Mouse (Mus musculus) heart, adult 10 weeks (tissue): ENCODE data around the gene Gsk3a. TPM values are rescaled to one million over a fixed set of nuclear protein-coding genes. Genes with fewer than 3 reads are reported as not detected.

ENCODE experiments used
- polyA plus RNA-seq: library from polyadenylated mRNA; stranded (reverse); fragments of 350-450 nt; fragmentation: Illumina TruSeq; extraction: RNeasy Lipid Tissue Mini Kit (QIAGEN cat#74804); gene quantifications from one replicate; pipeline ENCODE4 v1.2.3, GENCODE M21; 2014; ENCODE audit warnings: low read depth, low replicate concordance

Gsk3a gene
- 67.0 TPM for polyA plus RNA-seq

DNA sequence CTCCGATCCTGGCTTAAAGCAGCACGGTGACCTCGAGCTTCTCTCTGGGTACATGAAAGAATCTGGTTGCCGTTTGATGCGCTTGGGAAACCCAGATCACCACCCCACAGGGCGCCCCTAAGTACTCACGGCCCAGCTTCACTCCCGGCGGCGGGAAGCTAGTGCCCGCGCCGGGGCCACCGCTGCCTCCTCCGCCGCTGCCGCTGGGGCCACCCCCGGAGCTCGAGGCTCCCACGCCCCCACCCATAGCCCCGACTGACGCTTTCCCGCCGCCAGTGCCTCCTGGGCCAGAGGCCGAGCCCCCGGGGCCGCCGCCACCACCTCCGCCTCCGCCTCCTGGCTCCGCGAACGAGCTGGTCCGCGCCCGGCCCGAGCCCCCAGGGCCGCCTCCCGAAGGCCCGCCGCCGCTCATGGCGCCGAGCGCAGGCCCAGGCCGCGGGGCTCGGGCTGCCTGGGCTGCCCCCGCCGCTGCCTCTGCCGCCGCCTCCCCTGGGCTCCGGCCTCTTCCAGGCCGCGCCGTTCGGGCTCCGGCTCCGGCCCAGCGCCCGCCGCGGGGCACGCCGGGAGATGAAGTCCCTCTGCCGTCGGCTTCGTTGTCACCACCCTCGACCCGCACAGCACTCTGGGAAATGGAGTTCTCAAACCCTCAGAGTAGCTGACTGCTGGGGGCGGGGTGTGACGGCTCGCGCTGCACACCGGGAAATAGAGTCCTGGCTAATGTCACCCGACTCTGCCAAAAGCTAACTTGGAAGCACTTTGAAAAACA is at the start of gene Gsk3a:
Gsk3a (minus strand) TSS at position 603 of the 766 bp plus-strand sequence.

DNA sequence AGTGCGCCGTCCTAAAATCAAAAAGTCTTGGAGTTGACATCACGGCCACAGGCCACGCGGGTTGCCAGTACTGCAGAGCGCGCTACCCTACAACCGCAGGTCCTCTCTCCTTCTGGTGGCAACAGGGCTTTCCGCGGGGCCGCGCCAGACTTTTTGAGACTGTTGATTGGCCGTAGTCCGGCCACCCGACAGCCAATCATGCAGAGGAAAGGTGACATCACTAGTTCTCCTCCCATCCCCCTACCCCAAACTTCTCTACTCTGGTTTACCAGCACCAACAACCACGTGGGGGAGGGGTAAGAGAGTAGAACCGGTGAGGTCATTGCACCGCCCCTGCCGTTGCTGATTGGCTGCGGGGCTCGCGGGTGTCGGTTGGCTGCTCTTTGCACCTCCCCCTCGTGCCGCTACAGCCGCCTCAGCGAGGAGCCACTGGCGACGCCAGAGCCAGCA is 29.7 kb upstream of the Gsk3a start, which contains the start of gene Cic:
Cic (plus strand) TSS at position 404 of the 450 bp plus-strand sequence.

DNA sequence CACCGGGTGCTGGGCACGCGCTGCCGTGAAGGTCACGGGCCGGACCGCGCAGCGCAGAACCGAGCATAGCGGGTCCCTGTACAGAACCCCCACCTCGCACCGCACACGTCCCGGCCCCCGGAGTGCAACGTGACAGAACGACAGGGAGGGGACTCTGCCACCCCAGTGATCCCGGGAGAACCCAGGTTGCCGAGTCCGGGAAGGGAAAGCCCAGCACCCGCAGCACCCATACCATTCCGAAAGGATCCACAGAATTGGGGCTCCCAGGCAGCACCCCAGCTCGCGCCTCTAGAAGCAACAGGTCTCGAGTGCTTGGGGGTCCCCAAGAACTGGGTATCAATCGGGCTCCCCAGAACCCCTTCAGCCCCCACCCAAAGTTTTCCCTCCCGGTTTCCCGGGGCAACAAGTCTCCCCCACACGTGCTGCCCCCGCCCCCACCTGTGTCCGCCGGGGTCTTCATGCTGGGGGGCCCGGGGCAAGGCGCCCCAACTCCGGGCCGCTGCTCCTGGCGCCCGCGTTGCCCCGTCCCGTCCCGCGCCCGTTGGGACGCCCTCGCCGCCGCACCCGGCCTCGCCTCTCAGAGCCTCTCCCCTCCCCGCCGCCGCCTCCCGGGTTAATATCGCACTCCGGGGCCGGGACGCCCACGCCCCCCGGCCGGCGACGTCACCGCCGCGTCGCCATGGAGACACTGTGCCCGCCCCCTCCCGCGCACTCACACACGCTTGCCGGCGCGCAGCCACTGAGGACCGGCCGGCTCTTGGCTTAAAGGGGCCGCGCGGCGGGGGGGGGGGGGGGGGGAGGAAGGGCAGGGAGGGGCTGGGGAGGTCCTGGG is 12.7 kb upstream of the Gsk3a start, which contains the start of gene Erf:
Erf (minus strand) TSS at position 621 of the 832 bp plus-strand sequence.

DNA sequence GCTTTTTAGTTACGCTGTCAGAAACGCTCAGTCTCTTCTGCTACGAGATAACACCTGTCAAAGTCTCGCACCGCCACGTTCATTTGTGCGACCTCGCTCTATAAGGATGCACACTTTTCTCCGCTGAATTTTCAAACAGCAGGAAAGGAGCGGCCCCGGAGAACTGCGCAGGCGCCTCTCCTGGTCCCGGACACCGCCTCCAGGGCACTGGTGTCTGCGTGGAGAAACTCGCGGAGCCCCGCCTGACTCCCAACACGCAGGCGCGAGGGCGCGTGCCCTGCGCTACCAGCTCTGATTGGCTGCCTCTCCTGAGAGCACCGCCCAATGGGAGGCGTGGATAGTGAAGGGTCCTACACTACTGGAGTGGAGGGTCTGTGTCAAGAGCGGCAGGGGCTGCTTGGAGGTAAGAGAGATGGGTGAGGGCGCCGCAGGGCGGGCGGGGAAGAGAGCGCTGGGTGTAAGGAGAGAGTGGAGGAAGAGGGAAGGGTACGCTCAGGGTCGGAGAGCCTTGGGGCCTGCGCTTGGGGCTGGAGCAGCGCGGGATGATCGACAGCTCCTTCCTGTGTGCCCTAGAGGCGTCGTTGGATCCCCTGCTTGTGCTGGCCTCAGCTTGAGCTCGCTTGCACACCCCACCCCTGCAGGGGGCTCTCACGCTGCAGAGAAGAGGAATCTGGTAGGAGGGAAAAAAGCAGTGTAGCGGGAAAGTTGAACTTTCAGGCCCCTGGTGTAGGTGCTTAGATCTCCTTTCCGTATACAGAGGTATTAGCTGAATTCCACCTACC is 16.4 kb downstream of the Gsk3a start, which contains the start of gene Zfp526:
Zfp526 (plus strand) TSS at position 324 of the 782 bp plus-strand sequence.

DNA sequence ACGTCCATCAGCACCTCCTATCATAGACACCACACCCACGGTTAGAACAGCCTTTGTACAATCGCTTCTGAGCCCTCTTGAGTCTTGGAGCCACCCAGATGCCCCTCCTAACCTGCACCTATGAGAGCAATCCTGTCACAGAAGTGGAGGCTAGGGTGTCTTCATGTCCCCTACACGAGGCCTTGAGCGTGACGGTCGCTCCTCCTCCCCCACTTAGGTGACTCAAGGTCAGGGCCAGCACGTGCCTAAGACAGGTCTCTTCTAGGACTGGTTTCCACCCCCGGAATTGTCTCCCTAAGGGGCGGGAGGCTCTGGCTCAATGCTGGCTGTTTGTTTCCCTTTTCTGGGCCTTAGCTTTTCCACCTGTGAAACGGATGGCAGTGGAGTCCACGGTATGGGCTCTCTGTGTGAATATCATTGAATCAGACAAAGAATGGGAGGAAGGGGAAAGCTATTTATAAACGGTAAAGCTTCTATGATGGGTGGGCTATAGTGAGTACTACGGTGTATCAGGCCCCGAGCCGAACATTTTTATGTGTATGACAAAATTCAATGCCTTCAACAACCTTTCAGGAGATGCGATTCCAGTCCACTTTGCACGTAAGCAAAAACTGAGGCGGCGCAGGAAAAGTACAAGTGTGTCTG is 17.1 kb downstream of the Gsk3a start, which contains the start of gene Dedd2:
Dedd2 (minus strand) TSS at position 159 of the 645 bp plus-strand sequence.

DNA sequence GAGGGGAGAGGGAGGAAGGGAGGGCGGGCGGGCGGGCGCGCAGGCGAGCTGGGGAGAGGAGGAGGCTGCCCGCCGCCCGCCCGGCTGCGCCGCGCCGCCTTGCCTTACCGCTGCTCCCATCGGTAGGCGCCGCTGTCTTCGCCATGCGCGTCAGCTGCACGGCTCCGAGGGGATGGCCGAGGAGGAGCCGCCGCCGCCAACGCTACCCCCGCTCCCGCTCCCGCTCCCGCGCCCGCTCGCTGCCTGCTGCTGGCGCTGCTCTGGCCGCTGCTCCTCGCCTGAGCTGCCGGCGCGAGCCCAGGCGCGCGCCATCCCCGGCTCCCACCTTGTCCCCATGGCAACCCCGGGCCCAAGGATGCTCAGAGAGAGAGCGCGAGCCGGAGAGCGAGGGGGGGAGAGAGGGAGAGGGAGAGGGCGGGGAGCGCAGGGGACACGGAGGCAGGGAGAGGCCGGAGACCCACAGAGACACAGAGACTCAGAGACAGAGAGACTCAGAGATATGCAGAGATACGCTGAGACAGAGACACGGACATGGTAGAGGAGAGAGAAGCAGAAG is 58.0 kb downstream of the Gsk3a start, which contains the start of gene Pou2f2:
Pou2f2 (minus strand) TSS at position 121 of the 556 bp plus-strand sequence.

Other genes starting within 250 kb of the Gsk3a start
- 0.39 TPM for gene Atp1a3, start 231.9 kb downstream of the Gsk3a start, polyA plus RNA-seq
- 5.2 TPM for gene Grik5, start 165.5 kb downstream of the Gsk3a start, polyA plus RNA-seq
- 6.4 TPM for gene Zfp574, start 165.3 kb downstream of the Gsk3a start, polyA plus RNA-seq
- gene Pou2f2, start 58.1 kb downstream of the Gsk3a start, polyA plus RNA-seq: 0.84 TPM
- 14.2 TPM for gene Dedd2, start 17.2 kb downstream of the Gsk3a start, polyA plus RNA-seq
- 6.4 TPM for gene Zfp526, start 16.4 kb downstream of the Gsk3a start, polyA plus RNA-seq
- 10.7 TPM for gene Erf, start 12.9 kb upstream of the Gsk3a start, polyA plus RNA-seq
- gene Cic, start 29.9 kb upstream of the Gsk3a start, polyA plus RNA-seq: 47.8 TPM
- gene Pafah1b3, start 60.1 kb upstream of the Gsk3a start, polyA plus RNA-seq: 2.6 TPM
- not detected for gene Prr19, start 63.6 kb upstream of the Gsk3a start, polyA plus RNA-seq
- gene Tmem145, start 68.3 kb upstream of the Gsk3a start, polyA plus RNA-seq: not detected
- 19.9 TPM for gene Megf8, start 79.3 kb upstream of the Gsk3a start, polyA plus RNA-seq
- not detected for gene Cnfn, start 131.9 kb upstream of the Gsk3a start, polyA plus RNA-seq
- gene Lipe, start 160.9 kb upstream of the Gsk3a start, polyA plus RNA-seq: 50.7 TPM
- not detected for gene Cxcl17, start 175.0 kb upstream of the Gsk3a start, polyA plus RNA-seq
- 17.6 TPM for gene Ceacam1, start 239.8 kb upstream of the Gsk3a start, polyA plus RNA-seq